Mouse (Mus musculus): ENCODE results near the gene Dcn. TPM values are rescaled to one million over a fixed set of nuclear protein-coding genes. Genes with fewer than 3 reads are reported as not detected.

The Dcn gene
- polyA plus RNA-seq (2015; fragmentation: Nextera tagmentation; extraction: Ambion mirVana), result 302 and 322 TPM in 2 replicates

- peaks cover 24% of the 10 kb centered on the region for H3K4me1 ChIP-seq
- WGBS, result 3% methylated on average over 7 of the region's 7 CpGs
- no peaks in the 10 kb centered on the region for H3K27me3 ChIP-seq
- no peaks in the 10 kb centered on the region for H3K36me3 ChIP-seq
- H3K9me3 ChIP-seq, result no peaks in the 10 kb centered on the region
- peak within 1 kb of the TSS; percentile 61 for H3K4me2 ChIP-seq (replicated peaks)
- peak within 1 kb of the TSS; percentile 81 for H3K27ac ChIP-seq
- peak within 1 kb of the TSS; percentile 37 for H3K4me3 ChIP-seq
- peak within 1 kb of the TSS; percentile 52 for H3K9ac ChIP-seq
- peak; percentile 89 for ATAC-seq (ENCODE audit: low FRiP score, low read depth)
Observed at GRCm38 (mm10) chr10:97479004-97479766, at the start of gene Dcn. Dcn (plus strand) TSS chr10:97479609.

- ATAC-seq (ENCODE audit: low FRiP score, low read depth), result no peak
- H3K4me2 ChIP-seq (replicated peaks), result no peak overlapping the region
- no peak overlapping the region for H3K9ac ChIP-seq
- no peaks in the 10 kb centered on the region for H3K36me3 ChIP-seq
- H3K4me3 ChIP-seq, result no peak overlapping the region
- H3K27ac ChIP-seq, result no peak overlapping the region
- no peaks in the 10 kb centered on the region for H3K4me1 ChIP-seq
- H3K9me3 ChIP-seq, result no peaks in the 10 kb centered on the region
- WGBS, result 78% methylated on average over 5 of the region's 5 CpGs
- H3K27me3 ChIP-seq, result no peaks in the 10 kb centered on the region
Observed at GRCm38 (mm10) chr10:97436662-97437061, 42.7 kb upstream of the Dcn start.

- no peak for ATAC-seq (ENCODE audit: low FRiP score, low read depth)
- Histone ChIP-seq H3K9ac (no peak overlapping the region), H3K9me3 (no peaks in the 10 kb centered on the region), H3K4me1 (no peaks in the 10 kb centered on the region), H3K4me3 (no peak overlapping the region), H3K4me2 (replicated peaks) (no peak overlapping the region), H3K36me3 (no peaks in the 10 kb centered on the region), H3K27ac (no peak overlapping the region), H3K27me3 (no peaks in the 10 kb centered on the region)
- WGBS, result 35% methylated on average over 2 of the region's 2 CpGs
Observed at GRCm38 (mm10) chr10:97442300-97442699, 37.1 kb upstream of the Dcn start.

- no peak overlapping the region for H3K4me2 ChIP-seq (replicated peaks)
- H3K9me3 ChIP-seq, result no peaks in the 10 kb centered on the region
- no peak overlapping the region for H3K4me3 ChIP-seq
- no peaks in the 10 kb centered on the region for H3K36me3 ChIP-seq
- 53% methylated on average over 4 of the region's 4 CpGs for WGBS
- no peak overlapping the region for H3K27ac ChIP-seq
- no peak overlapping the region for H3K9ac ChIP-seq
- H3K27me3 ChIP-seq, result no peaks in the 10 kb centered on the region
- no peaks in the 10 kb centered on the region for H3K4me1 ChIP-seq
- ATAC-seq (ENCODE audit: low FRiP score, low read depth), result no peak
Observed at GRCm38 (mm10) chr10:97446486-97446885, 32.9 kb upstream of the Dcn start.

- no peak for ATAC-seq (ENCODE audit: low FRiP score, low read depth)
- Histone ChIP-seq H3K36me3 (no peaks in the 10 kb centered on the region), H3K27me3 (no peaks in the 10 kb centered on the region), H3K27ac (no peak overlapping the region), H3K4me3 (no peak overlapping the region), H3K9me3 (no peaks in the 10 kb centered on the region), H3K4me2 (replicated peaks) (no peak overlapping the region), H3K4me1 (peaks cover 10% of the 10 kb centered on the region), H3K9ac (no peak overlapping the region)
- WGBS, result 15% methylated on average over 1 of the region's 1 CpGs
Observed at GRCm38 (mm10) chr10:97452886-97453285, 26.5 kb upstream of the Dcn start.

GRCm38 (mm10) chr10:97453529-97453928, 25.9 kb upstream of the Dcn start:
- Histone ChIP-seq H3K4me2 (replicated peaks) (no peak overlapping the region), H3K9ac (no peak overlapping the region), H3K9me3 (no peaks in the 10 kb centered on the region), H3K27me3 (no peaks in the 10 kb centered on the region), H3K36me3 (no peaks in the 10 kb centered on the region), H3K4me3 (no peak overlapping the region), H3K27ac (no peak overlapping the region), H3K4me1 (peaks cover 10% of the 10 kb centered on the region)
- ATAC-seq (ENCODE audit: low FRiP score, low read depth), result no peak
- WGBS, result 71% methylated on average over 9 of the region's 9 CpGs

GRCm38 (mm10) chr10:97456993-97457392, 22.4 kb upstream of the Dcn start:
- Histone ChIP-seq H3K4me1 (peaks cover 10% of the 10 kb centered on the region), H3K4me3 (no peak overlapping the region), H3K9ac (no peak overlapping the region), H3K27me3 (no peaks in the 10 kb centered on the region), H3K36me3 (no peaks in the 10 kb centered on the region), H3K27ac (no peak overlapping the region), H3K4me2 (replicated peaks) (peak overlapping the region; percentile 33), H3K9me3 (no peaks in the 10 kb centered on the region)
- 66% methylated on average over 7 of the region's 7 CpGs for WGBS
- ATAC-seq (ENCODE audit: low FRiP score, low read depth), result no peak

- H3K27me3 ChIP-seq, result no peaks in the 10 kb centered on the region
- no peaks in the 10 kb centered on the region for H3K36me3 ChIP-seq
- H3K4me1 ChIP-seq, result peaks cover 10% of the 10 kb centered on the region; the same call in 1 of the 2 replicates
- WGBS, result 72% methylated on average over 3 of the region's 3 CpGs
- no peak overlapping the region for H3K4me2 ChIP-seq (replicated peaks)
- H3K9me3 ChIP-seq, result no peaks in the 10 kb centered on the region; the same call in 1 of the 2 replicates
- no peak overlapping the region for H3K9ac ChIP-seq
- H3K4me3 ChIP-seq, result no peak overlapping the region
- H3K27ac ChIP-seq, result no peak overlapping the region
- no peak for ATAC-seq (ENCODE audit: low FRiP score, low read depth)
Observed at GRCm38 (mm10) chr10:97466818-97467217, 12.6 kb upstream of the Dcn start.

- no peaks in the 10 kb centered on the region for H3K27me3 ChIP-seq
- no peak for ATAC-seq (ENCODE audit: low FRiP score, low read depth)
- H3K9ac ChIP-seq, result no peak overlapping the region
- H3K4me2 ChIP-seq (replicated peaks), result no peak overlapping the region
- H3K4me3 ChIP-seq, result no peak overlapping the region
- H3K27ac ChIP-seq, result no peak overlapping the region
- peaks cover 10% of the 10 kb centered on the region; the same call in 1 of the 2 replicates for H3K4me1 ChIP-seq
- 31% methylated on average over 3 of the region's 3 CpGs for WGBS
- H3K36me3 ChIP-seq, result no peaks in the 10 kb centered on the region
- no peaks in the 10 kb centered on the region for H3K9me3 ChIP-seq
Observed at GRCm38 (mm10) chr10:97469411-97470140, 9.8 kb upstream of the Dcn start.

- peaks cover 24% of the 10 kb centered on the region for H3K4me1 ChIP-seq
- H3K9me3 ChIP-seq, result no peaks in the 10 kb centered on the region
- no peaks in the 10 kb centered on the region for H3K36me3 ChIP-seq
- H3K4me3 ChIP-seq, result no peak overlapping the region
- no peak overlapping the region for H3K27ac ChIP-seq
- H3K27me3 ChIP-seq, result no peaks in the 10 kb centered on the region
- H3K9ac ChIP-seq, result no peak overlapping the region
- H3K4me2 ChIP-seq (replicated peaks), result no peak overlapping the region
- ATAC-seq (ENCODE audit: low FRiP score, low read depth), result no peak
- WGBS, result 54% methylated on average over 6 of the region's 6 CpGs
Observed at GRCm38 (mm10) chr10:97475460-97475859, 3.9 kb upstream of the Dcn start.

GRCm38 (mm10) chr10:97478259-97478658, 1.1 kb upstream of the Dcn start:
- WGBS, result 44% methylated on average over 3 of the region's 3 CpGs
- H3K4me2 ChIP-seq (replicated peaks), result no peak overlapping the region

GRCm38 (mm10) chr10:97482150-97482549, 2.7 kb downstream of the Dcn start:
- no peak overlapping the region for H3K9ac ChIP-seq
- no peak overlapping the region for H3K27ac ChIP-seq
- H3K9me3 ChIP-seq, result no peaks in the 10 kb centered on the region
- peaks cover 24% of the 10 kb centered on the region for H3K4me1 ChIP-seq
- no peak for ATAC-seq (ENCODE audit: low FRiP score, low read depth)
- no peaks in the 10 kb centered on the region for H3K36me3 ChIP-seq
- WGBS, result 77% methylated on average over 5 of the region's 5 CpGs
- H3K4me3 ChIP-seq, result no peak overlapping the region
- no peaks in the 10 kb centered on the region for H3K27me3 ChIP-seq
- peak overlapping the region; percentile 34 for H3K4me2 ChIP-seq (replicated peaks)

More at GRCm38 (mm10) chr10:97478259-97478658, 1.1 kb upstream of the Dcn start:
- Histone ChIP-seq H3K27me3 (no peaks in the 10 kb centered on the region), H3K4me3 (no peak overlapping the region), H3K4me1 (peaks cover 24% of the 10 kb centered on the region), H3K36me3 (no peaks in the 10 kb centered on the region), H3K9ac (no peak overlapping the region), H3K27ac (peak overlapping the region; percentile 70; the same call in 1 of the 2 replicates), H3K9me3 (no peaks in the 10 kb centered on the region)
- no peak for ATAC-seq (ENCODE audit: low FRiP score, low read depth)
